Mouse (Mus musculus): ENCODE measurements around the gene Gm21988. TPM values are rescaled to one million over a fixed set of nuclear protein-coding genes. Genes with fewer than 3 reads are reported as not detected.

Gene Gm21988
- polyA plus RNA-seq (2012; rRNA removed): 7.4 and 8.7 TPM in 2 replicates

DNA sequence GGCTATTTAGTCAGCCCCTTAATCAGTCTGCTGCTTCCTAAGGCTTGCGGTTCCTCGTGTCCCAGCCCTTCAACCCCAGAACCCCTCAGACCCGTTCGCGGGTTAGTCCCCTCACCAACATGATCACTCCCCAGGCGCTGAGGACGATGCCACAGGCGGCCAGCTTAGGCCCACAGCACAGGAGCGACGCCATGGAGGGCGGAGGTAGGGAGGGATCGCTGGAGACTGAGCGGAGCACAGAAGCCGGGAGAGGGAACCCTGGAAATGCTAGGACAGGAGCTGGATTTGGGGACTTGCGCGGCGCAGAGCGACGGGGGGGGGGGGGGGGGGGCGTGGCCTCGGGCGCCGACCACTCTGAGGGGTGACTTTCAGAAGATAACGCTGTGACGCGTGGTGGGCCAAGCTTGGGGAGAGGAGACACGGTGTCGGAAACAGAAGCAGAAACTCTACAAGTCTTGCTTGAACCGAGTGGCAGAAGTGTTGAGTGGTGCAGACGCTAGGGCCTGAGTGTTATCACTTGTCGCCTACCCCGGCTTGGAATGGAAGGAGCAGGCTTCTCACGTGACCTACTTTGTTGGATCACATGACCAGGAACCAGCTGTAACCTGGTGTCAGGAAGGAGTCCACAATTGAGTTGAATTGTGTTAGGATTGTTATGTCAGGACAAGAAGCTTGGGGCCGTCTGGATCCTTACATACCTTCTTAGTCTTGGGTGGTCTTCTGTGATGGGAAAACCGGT, at the start of gene Gm21988, which contains the start of gene Rnasek:
Gene Gm21988, minus strand, starts transcription at position 290 of the 739 bp plus-strand sequence.
Gene Rnasek, minus strand, starts transcription at position 302 of the 739 bp plus-strand sequence.
- DNase-seq (ENCODE audit: low spot score): peak; percentile 73

DNA sequence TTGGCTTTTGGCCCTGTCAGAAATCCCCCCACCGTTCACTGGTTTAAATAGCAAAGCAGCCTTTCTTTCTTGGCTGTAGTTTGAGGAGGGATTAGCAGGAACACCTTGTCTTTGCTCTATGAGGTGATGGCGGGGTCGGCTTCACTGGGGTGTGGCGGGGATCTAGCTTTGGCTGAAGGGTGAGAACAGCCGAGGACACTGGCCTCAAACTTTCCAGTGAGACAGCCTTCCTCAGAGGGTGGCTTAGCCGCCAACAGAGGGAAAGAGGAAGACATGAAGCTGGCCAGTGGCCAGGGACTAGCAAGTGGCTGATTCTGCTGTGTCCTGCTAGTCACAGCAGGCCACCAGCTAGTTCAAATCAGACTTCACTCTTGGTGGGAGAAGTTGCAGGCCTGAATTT, 49.6 kb upstream of the Gm21988 start:
- DNase-seq (ENCODE audit: low spot score): no peak

DNA sequence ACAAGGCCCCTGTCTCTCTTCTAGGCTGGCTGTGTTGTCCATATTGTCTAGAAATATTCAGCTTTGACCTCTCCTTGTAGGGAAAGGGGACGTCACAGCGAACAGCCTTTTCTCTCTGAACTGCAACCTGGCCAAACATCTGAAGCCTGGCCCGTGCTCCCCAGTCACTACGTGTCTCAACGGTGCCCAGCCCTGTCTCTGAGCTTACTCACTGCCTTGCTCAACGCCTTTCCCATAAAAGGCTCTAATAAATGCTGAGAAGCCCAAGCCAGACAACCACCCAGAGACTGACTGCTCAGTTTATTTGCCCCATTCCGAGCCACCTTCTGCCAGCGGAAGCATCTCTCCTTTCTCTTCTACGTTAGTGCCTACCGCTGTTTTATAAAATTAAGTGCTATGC, 48.5 kb upstream of the Gm21988 start:
- DNase-seq (ENCODE audit: low spot score): peak; percentile 39

DNA sequence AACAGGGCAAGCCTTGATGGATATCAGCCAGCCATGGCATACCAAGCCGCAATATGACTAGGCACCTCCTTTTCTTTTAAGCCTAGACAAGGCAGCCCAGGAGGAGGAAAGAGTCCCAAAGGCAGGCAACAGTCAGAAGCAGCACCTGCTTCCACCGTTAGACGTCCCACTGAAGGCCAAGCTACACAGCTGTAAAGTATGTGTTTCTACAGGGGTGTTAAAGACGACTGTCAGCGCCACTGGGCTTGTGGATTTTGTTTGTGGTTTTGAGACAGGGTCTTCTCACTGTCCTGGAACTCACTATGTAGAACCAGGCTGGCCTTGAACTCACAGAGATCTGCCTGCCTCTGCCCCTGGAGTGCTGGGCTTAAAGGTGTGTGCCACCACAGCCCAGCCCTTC, 46.1 kb upstream of the Gm21988 start:
- no peak for DNase-seq (ENCODE audit: low spot score)

DNA sequence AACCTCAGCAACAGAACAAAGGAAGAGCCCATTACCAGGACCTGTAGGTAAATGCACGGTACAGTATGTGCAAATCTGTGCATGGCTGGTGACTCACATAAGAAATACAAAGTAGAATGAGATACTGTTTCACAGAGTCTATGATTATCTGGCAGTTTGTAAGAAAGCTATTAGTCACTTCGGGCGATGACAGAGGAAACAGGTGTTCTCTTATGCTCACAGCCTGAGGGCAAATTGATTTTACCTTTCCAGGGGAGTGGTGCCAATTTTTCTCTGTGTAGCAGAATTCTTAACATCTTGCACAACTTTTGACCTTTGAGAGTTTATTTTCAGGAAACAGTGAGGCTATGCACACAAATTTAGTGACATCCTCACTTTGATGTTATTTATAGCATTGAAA, 45.1 kb upstream of the Gm21988 start:
- DNase-seq (ENCODE audit: low spot score): no peak

DNA sequence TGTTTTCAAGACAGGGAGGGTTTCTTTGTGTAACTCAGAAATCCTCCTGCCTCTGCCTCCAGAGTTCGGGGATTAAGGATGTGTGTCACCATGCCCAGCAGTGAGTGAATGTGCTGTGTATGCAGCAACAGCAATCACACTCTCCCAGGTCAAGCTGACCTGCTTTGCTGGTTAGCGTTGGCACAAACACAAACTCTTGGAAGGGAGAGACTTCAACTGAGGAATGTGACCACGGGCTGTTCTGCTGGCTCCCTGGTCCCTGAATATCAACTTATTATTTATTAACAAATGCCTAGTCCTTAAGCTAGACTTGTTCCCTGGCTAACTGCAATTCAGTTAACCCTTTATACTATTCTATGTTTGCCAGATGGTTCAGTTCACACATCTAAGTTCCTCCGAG, 44.0 kb upstream of the Gm21988 start:
- DNase-seq (ENCODE audit: low spot score): no peak

- no peak for DNase-seq (ENCODE audit: low spot score)
Measured at GRCm38 (mm10) chr11:70280441-70280840, 40.8 kb upstream of the Gm21988 start.

GRCm38 (mm10) chr11:70278961-70279360, 39.3 kb upstream of the Gm21988 start:
- DNase-seq (ENCODE audit: low spot score): no peak

GRCm38 (mm10) chr11:70271641-70272040, 32.0 kb upstream of the Gm21988 start:
- DNase-seq (ENCODE audit: low spot score): no peak

DNA sequence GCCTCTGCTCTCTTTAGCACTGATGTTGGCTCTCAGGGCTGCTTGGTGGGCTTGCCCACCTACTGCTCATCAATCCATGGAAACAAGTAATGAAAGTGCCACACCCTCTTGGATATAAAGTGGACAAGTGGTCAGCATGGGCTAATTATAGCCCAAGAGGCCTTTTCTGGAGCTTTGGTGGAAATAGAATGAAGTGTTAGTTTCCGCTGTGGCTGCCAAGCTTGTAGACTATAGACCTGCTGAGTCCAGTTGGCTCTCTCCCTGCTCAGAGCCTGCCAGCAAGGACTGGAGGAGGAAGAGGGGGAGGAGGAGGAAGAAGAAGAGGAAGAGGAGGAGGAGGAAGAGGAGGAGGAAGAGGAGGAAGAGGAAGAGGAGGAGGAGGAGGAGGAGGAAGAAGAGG, 26.8 kb upstream of the Gm21988 start:
- DNase-seq (ENCODE audit: low spot score): no peak

DNA sequence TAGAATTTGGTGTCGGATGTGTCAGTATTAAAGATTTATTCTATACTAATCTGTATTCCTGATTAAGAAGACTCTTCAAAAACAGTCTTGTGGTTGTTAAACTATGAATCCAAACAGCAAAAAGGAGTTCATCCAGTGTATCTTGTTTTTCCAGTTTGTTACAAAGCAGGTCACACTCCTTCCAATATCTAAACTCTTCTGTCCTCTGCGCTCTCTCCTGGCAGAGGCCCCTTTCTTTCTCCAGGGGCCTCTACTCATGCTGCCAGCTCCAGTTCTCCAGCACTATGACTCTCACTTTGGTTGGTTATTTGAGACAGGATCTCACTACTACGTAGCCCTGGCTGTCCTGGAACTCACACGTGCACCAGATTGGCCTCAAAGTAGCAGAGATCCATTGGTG, 26.2 kb upstream of the Gm21988 start:
- DNase-seq (ENCODE audit: low spot score): no peak

DNA sequence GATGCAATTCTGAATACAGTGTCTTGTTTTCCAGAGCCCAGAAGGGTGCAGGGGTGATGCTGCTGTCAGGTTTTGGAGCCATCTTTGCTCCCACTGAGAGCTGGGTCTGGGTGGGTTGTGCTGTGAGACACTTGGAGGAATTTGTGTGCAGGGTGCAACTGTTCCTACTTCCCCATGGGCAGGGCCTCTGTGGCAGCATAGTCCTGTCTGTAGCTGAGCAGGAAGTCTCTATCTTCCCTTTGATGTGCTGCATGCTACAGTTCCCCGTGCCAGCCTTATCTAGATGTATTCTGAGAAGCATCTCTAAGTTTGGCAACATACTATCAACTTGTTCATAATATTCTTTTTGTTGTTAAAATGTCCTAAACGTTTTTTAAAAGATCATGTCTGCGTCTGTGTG, 25.6 kb upstream of the Gm21988 start:
- DNase-seq (ENCODE audit: low spot score): no peak

GRCm38 (mm10) chr11:70259035-70259434, 19.4 kb upstream of the Gm21988 start:
- DNase-seq (ENCODE audit: low spot score): no peak

GRCm38 (mm10) chr11:70254931-70255531, 15.4 kb upstream of the Gm21988 start, which contains the start of gene Alox12:
TSS of gene Alox12 (minus strand) at chr11:70255353.
- peak; percentile 58 for DNase-seq (ENCODE audit: low spot score)

DNA sequence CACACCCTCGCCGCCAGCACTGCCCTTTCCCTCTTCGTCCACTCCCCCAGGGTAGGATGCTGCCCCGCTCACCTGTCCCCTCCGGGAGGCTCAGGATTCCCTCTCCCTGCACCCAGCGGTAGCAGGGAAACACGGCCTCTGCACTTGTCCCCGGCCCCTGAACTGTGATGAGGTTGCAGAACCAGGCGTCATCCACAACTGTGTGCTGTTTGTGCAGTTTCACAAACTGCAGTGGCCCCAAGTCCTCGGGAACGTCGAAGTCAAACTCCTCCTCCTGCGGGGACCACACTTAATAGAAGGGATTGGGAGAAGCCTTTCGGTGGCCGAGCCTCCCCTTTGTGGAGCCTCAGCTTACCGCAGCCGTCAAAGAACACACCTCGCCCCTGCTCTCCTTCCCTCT, 14.7 kb upstream of the Gm21988 start:
- no peak for DNase-seq (ENCODE audit: low spot score)

DNA sequence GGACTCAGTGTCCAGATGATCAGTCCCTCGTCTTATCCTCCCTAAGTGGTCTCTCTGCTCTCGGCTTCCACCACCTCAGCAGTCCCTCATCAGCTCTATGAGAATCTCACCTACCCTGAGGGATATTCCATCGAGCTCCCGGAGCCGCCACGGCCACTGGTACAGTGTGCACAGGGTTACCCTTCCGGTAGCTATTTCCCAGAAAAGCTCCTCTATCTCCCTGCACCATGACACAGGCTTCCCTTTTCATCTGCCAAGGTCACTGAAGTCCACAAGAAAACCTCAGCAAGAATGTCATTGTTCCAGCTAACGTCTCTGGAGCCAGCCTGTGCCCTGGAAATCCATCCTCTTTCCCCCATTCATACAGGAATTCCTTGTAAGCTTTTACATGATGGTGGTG, 12.2 kb upstream of the Gm21988 start:
- no peak for DNase-seq (ENCODE audit: low spot score)

GRCm38 (mm10) chr11:70250150-70250549, 10.5 kb upstream of the Gm21988 start:
- no peak for DNase-seq (ENCODE audit: low spot score)

DNA sequence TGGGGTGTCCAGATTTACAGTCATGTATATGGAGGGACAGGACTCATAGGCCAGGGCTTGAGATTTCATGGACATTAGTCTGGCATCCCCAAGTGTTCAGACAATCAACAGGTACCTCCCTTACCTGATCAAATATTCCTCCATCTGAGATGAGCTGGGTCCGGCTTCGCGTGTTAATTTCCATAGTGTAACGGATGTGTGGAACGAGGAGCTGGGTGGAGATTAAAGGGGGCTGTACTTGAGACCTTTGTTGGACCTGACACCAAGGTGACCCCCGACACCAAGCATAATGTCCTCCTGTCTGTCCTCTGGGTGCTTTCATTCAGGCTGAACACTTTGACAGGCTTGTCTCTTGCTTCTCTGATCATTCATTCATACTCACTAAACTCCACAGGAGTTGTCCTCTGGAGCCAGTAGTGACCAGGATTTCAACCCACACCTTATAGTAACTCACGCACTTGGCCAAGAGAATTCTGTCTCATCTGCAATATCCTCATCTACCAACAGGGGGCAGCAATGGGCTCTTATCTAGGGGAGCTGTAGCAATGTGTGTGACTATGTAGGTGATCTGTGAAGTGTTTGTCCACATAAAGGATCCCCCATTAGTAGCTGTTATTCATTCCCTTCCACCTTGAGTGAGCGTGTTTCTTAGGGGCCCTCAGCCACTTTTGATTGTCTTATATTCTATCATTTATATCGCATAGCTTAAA, 7.7 kb upstream of the Gm21988 start:
- DNase-seq (ENCODE audit: low spot score): no peak

DNA sequence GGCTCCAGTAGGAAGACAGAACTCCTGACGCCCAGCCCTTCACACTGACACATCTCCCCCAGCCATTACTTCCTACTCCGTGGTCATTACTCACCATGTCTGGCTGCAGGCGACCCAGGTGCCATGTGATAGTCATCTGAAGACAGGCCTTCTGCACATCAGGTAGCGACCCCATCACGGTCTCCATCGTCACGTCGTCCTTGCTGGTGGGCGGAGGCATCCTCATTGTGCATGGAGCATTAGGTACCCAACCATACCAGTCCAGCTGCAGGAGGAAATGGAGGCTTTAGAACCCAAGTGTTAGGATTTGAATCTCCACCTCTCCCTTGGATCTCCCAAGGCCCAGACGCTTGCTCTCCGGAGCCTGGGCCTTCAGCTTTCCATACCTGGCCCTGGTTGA, 3.0 kb upstream of the Gm21988 start:
- no peak for DNase-seq (ENCODE audit: low spot score)

- no peak for DNase-seq (ENCODE audit: low spot score)
Measured at GRCm38 (mm10) chr11:70238591-70239440, 814 bp downstream of the Gm21988 start.

GRCm38 (mm10) chr11:70237457-70238167, 2.0 kb downstream of the Gm21988 start, which contains the start of gene 0610010K14Rik:
TSS of gene 0610010K14Rik (minus strand) at chr11:70237914.
- DNase-seq (ENCODE audit: low spot score): peak; percentile 97

Measured in urinary bladder, adult 2 months (tissue).